Mouse (Mus musculus) liver, postnatal 0 days (tissue): ENCODE results near the gene Sema6c. TPM values are rescaled to one million over a fixed set of nuclear protein-coding genes. Genes with fewer than 3 reads are reported as not detected.
A peak's percentile ranks its signal among the peaks of the same experiment; 100 is the strongest.

Experiments
- ATAC-seq: fragments of 200-750 bp; cut with Nextera tagmentation; 2 replicates; pipeline ENCODE4 v1.8.0; 2017; ENCODE audit warnings: mild to moderate bottlenecking, moderate library complexity
- DNase-seq: peaks from one replicate; pipeline ENCODE4 v3.0.0-alpha.2; 2016
- H3K27ac ChIP-seq: fragments of 300-500 bp; sonication (generic); 2 replicates; pipeline ENCODE4 v1.5.1; 2014; ENCODE audit warnings: antibody characterized with exemption, moderate library complexity, mild to moderate bottlenecking, low read depth
- H3K27me3 ChIP-seq: fragments of 300-500 bp; sonication (generic); 2 replicates; pipeline ENCODE4 v1.6.1; 2014; ENCODE audit warnings: low read length, control low read depth, mixed read lengths; ENCODE audit not compliant: insufficient read depth
- H3K36me3 ChIP-seq: fragments of 300-500 bp; sonication (generic); replicated peaks from 2 replicates; pipeline ENCODE4 v1.6.1; 2014; ENCODE audit warnings: mild to moderate bottlenecking, control low read depth, low read length, moderate library complexity, mixed read lengths; ENCODE audit not compliant: insufficient read depth
- H3K4me1 ChIP-seq: fragments of 300-500 bp; sonication (generic); 2 replicates; pipeline ENCODE4 v1.6.1; 2014; ENCODE audit warnings: antibody characterized with exemption, mild to moderate bottlenecking, control low read depth; ENCODE audit not compliant: insufficient read depth
- H3K4me2 ChIP-seq: fragments of 300-500 bp; sonication (generic); 2 replicates; pipeline ENCODE4 v1.6.1; 2014; ENCODE audit warnings: low read depth, mild to moderate bottlenecking, low read length, moderate library complexity, mixed read lengths
- H3K4me3 ChIP-seq: fragments of 300-500 bp; sonication (generic); 2 replicates; pipeline ENCODE4 v1.5.1; 2014; ENCODE audit warnings: low read depth, low read length
- H3K9ac ChIP-seq: fragments of 300-500 bp; sonication (generic); replicated peaks from 2 replicates; pipeline ENCODE4 v1.6.1; 2014; ENCODE audit warnings: mild to moderate bottlenecking, moderate library complexity
- H3K9me3 ChIP-seq: fragments of 300-500 bp; sonication (generic); 2 replicates; pipeline ENCODE4 v1.6.1; 2016; ENCODE audit warnings: mild to moderate bottlenecking, control low read depth, low read length, mixed read lengths
- CTCF ChIP-seq: sonication (generic); IDR thresholded peaks from 2 replicates; pipeline ENCODE4 v1.5.1; 2016; ENCODE audit warnings: antibody characterized with exemption, low read depth
- EP300 ChIP-seq: IDR thresholded peaks from 2 replicates; pipeline ENCODE4 v1.6.1; 2016; ENCODE audit warnings: antibody characterized with exemption, low read depth, mild to moderate bottlenecking
- WGBS: fragments of 180-500 bp; shearing (Covaris S2); extraction: QIAGEN DNeasy Blood & Tissue Kit; methylation state at CpG from one replicate; pipeline ENCODE4 v1.1.7; 2014; ENCODE audit not compliant: insufficient replicate concordance; 5-methylcytosine and 5-hydroxymethylcytosine counted together
- polyA plus RNA-seq: library from polyadenylated mRNA; unstranded; fragments of >200 nt; fragmentation: Nextera tagmentation; extraction: Ambion mirVana; gene quantifications from 2 replicates; pipeline ENCODE4 v1.2.1, GENCODE M21; 2015

The Sema6c gene
- polyA plus RNA-seq, 1 experiment from 2014 or later, result 0.28 TPM

- Histone ChIP-seq H3K4me2 (no peak overlapping the region), H3K4me3 (no peak overlapping the region), H3K4me1 (peaks cover 12% of the 10 kb centered on the region), H3K36me3 (no peaks in the 10 kb centered on the region), H3K27ac (no peak overlapping the region), H3K27me3 (peaks cover 46% of the 10 kb centered on the region), H3K9ac (no peak overlapping the region), H3K9me3 (no peaks in the 10 kb centered on the region)
- DNase-seq, result no peak
- 84% methylated on average over 10 of the region's 10 CpGs for WGBS
- TF ChIP-seq CTCF (no peak), EP300 (no peak)
- no peak for ATAC-seq
These were observed 9.7 kb downstream of the Sema6c start for GRCm38 (mm10) chr3:95169996-95170395.

GRCm38 (mm10) chr3:95171105-95171504 lies 10.8 kb downstream of the Sema6c start:
- H3K27ac ChIP-seq, result no peak overlapping the region
- no peak for DNase-seq
- no peak for TF ChIP-seq CTCF
- TF ChIP-seq EP300, result no peak
- H3K4me1 ChIP-seq, result peaks cover 12% of the 10 kb centered on the region
- WGBS, result 67% methylated on average over 6 of the region's 6 CpGs
- no peak overlapping the region for H3K4me2 ChIP-seq
- no peaks in the 10 kb centered on the region for H3K36me3 ChIP-seq
- no peak overlapping the region for H3K4me3 ChIP-seq
- ATAC-seq, result peak; percentile 33; the same call in 1 of the 2 replicates
- H3K27me3 ChIP-seq, result peaks cover 46% of the 10 kb centered on the region
- no peak overlapping the region for H3K9ac ChIP-seq
- H3K9me3 ChIP-seq, result no peaks in the 10 kb centered on the region

DNA sequence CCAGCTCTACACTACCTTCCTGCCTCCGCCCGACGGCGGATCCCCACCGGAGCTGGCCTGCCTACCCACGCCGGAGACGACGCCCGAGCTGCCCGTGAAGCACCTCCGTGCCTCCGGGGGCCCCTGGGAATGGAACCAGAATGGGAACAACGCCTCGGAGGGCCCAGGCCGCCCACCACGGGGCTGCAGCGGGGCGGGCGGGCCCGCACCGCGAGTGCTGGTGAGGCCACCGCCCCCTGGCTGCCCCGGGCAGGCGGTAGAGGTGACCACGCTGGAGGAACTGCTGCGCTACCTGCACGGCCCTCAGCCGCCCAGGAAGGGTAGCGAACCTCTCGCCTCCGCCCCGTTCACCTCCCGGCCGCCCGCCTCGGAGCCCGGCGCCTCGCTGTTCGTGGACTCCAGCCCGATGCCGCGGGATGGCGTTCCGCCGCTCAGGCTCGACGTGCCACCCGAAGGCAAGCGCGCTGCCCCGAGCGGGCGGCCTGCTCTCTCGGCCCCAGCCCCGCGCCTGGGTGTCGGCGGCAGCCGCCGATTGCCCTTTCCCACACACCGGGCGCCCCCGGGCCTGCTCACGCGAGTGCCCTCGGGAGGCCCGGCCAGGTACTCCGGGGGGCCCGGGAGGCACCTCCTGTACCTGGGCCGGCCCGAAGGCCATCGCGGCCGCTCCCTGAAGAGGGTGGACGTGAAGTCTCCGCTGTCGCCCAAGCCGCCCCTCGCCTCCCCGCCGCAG lies 12.4 kb downstream of the Sema6c start:
- TF ChIP-seq CTCF, result no peak
- TF ChIP-seq EP300, result no peak
- peak overlapping the region; percentile 68 for H3K4me2 ChIP-seq
- DNase-seq (no peak), ATAC-seq (peak; percentile 22; the same call in 1 of the 2 replicates)
- H3K27me3 ChIP-seq, result peaks cover 46% of the 10 kb centered on the region
- H3K4me3 ChIP-seq, result peak overlapping the region; percentile 45
- H3K9me3 ChIP-seq, result no peaks in the 10 kb centered on the region
- no peak overlapping the region for H3K27ac ChIP-seq
- WGBS, result 24% methylated on average over 64 of the region's 84 CpGs
- H3K36me3 ChIP-seq, result no peaks in the 10 kb centered on the region
- H3K9ac ChIP-seq, result peak overlapping the region; percentile 11; the same call in 1 of the 2 replicates
- peaks cover 12% of the 10 kb centered on the region for H3K4me1 ChIP-seq

DNA sequence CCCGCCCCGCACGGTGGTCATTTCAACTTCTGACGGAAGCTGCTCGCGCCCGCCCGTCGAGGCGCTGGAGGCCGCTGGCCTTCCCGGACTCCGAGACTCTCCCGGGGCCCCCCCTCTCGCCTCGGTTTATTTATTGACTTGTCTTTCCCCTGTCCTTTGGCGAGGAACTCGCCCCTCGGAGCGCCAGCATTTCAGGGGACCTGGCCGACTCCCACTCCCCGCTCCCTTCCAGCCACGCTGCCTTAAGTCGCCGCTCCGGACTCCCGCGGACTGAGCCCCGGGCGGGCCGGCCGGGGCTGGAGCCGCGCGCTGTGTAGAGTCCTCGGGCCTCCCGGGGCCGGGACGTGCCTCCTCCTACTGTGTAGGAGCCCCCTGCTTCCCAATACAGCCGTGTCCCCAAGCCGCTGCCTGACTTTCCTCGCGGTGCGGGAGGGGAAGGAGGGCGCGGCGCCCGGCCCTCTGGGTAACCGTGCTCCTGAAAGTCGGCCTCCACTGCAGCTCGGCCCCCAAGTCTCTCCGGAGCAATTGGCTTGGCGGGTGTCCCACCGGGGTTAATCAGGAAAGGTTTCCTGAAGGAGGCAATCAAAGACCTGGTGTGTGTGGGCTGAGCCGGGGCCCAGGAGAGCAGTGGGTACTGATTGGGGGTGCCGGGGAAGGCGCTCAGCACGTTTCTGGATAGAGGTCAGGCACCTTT lies 13.1 kb downstream of the Sema6c start:
- Histone ChIP-seq H3K36me3 (no peaks in the 10 kb centered on the region), H3K9me3 (no peaks in the 10 kb centered on the region), H3K9ac (peak overlapping the region; percentile 31), H3K4me2 (peak overlapping the region; percentile 68), H3K4me3 (peak overlapping the region; percentile 45), H3K27ac (no peak overlapping the region), H3K4me1 (peaks cover 12% of the 10 kb centered on the region), H3K27me3 (peaks cover 46% of the 10 kb centered on the region)
- TF ChIP-seq EP300, result no peak
- no peak for TF ChIP-seq CTCF
- 7% methylated on average over 51 of the region's 58 CpGs for WGBS
- peak; percentile 41 for DNase-seq
- ATAC-seq, result peak; percentile 9; the same call in 1 of the 2 replicates

DNA sequence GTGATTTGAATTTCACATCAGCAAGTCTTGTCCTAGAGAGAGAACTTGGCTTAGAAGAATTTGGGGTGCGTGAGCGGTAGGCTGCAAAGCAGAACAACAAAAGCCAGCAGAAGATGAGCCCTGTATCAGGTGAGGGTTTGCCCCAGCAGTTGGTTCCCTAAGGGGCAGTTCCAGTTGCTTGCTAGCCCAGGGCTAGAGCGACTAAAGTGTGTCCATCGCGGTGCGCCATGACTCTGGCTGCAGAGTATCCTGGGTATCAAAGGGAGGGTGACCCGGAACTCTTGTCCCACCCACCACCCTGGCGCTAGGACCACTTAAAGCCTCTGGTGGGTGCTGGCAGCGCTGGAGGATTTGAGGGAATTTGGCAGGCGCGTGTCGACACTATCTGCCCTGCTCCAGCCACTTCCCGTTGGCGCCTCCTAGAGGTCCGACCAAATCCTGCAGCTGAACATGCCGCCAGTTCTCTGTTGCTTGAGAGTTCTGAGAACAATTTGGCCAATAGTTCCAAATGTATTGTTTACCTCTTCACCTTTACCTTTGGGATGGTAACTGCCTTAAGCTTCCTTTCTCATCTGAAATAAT lies 13.8 kb downstream of the Sema6c start:
- Histone ChIP-seq H3K27ac (no peak overlapping the region), H3K36me3 (no peaks in the 10 kb centered on the region), H3K27me3 (peaks cover 46% of the 10 kb centered on the region), H3K9me3 (no peaks in the 10 kb centered on the region), H3K4me1 (peaks cover 12% of the 10 kb centered on the region), H3K9ac (peak overlapping the region; percentile 31; the same call in 1 of the 2 replicates), H3K4me3 (peak overlapping the region; percentile 15; the same call in 1 of the 2 replicates), H3K4me2 (peak overlapping the region; percentile 68)
- ATAC-seq (peak; percentile 65), DNase-seq (peak; percentile 89)
- TF ChIP-seq CTCF, result peak; percentile 92
- no peak for TF ChIP-seq EP300
- 3% methylated on average over 16 of the region's 16 CpGs for WGBS

GRCm38 (mm10) chr3:95176500-95176899 lies 16.2 kb downstream of the Sema6c start:
- 69% methylated on average over 3 of the region's 3 CpGs for WGBS
- H3K4me3 ChIP-seq, result no peak overlapping the region
- H3K27me3 ChIP-seq, result peaks cover 27% of the 10 kb centered on the region
- no peaks in the 10 kb centered on the region for H3K36me3 ChIP-seq
- no peak overlapping the region for H3K4me2 ChIP-seq
- H3K9me3 ChIP-seq, result no peaks in the 10 kb centered on the region
- H3K9ac ChIP-seq, result no peak overlapping the region
- ATAC-seq (no peak), DNase-seq (no peak)
- no peak for TF ChIP-seq EP300
- no peak for TF ChIP-seq CTCF
- H3K27ac ChIP-seq, result no peak overlapping the region
- H3K4me1 ChIP-seq, result peaks cover 12% of the 10 kb centered on the region
